Mouse (Mus musculus) kidney, adult 2 months (tissue): Measurements from ENCODE around the gene Myb. TPM values are rescaled to one million over a fixed set of nuclear protein-coding genes. Genes with fewer than 3 reads are reported as not detected.

ENCODE experiments used
- DNase-seq: peaks from one replicate; pipeline ENCODE4 v3.0.0; 2021
- H3K27ac ChIP-seq: fragments of 200-500 bp; 2 replicates; pipeline ENCODE4 v1.5.1; 2012; ENCODE audit warnings: low read depth, low read length, control low read depth, inconsistent platforms; ENCODE audit not compliant: insufficient read depth
- H3K27me3 ChIP-seq: fragments of 200-500 bp; replicated peaks from 2 replicates; pipeline ENCODE4 v1.6.1; 2012; ENCODE audit warnings: mild to moderate bottlenecking, moderate library complexity, low read length, inconsistent platforms; ENCODE audit not compliant: control insufficient read depth, insufficient read depth
- H3K36me3 ChIP-seq: fragments of 200-500 bp; 2 replicates; pipeline ENCODE4 v1.6.1; 2012; ENCODE audit warnings: mild to moderate bottlenecking, moderate library complexity, low read length, inconsistent platforms; ENCODE audit not compliant: control insufficient read depth, insufficient read depth
- H3K4me1 ChIP-seq: fragments of 200-500 bp; 2 replicates; pipeline ENCODE4 v1.6.1; 2011; ENCODE audit warnings: low read length; ENCODE audit not compliant: control insufficient read depth, insufficient read depth
- H3K4me3 ChIP-seq: fragments of 200-500 bp; 2 replicates; pipeline ENCODE4 v1.5.1; 2011; ENCODE audit warnings: mild to moderate bottlenecking, low read depth, low read length, control low read depth; ENCODE audit not compliant: insufficient read depth
- CTCF ChIP-seq: fragments of 200-500 bp; conservative IDR thresholded peaks from 2 replicates; pipeline ENCODE4 v1.5.1; 2011; ENCODE audit warnings: low read depth, mild to moderate bottlenecking, control low read depth, low read length, moderate library complexity, mixed read lengths; ENCODE audit not compliant: insufficient read depth, insufficient read length
- POLR2A ChIP-seq: fragments of 200-500 bp; IDR thresholded peaks from one replicate; pipeline ENCODE4 v1.6.1; 2011; ENCODE audit warnings: low read depth, low read length, control low read depth
- WGBS: fragments of 180-500 bp; shearing (Covaris S2); methylation state at CpG from one replicate; pipeline ENCODE4 v1.1.7; 2018; 5-methylcytosine and 5-hydroxymethylcytosine counted together
- polyA plus RNA-seq: library from polyadenylated mRNA; depleted of rRNA; stranded (reverse); fragments of >200 nt; gene quantifications from 2 replicates; pipeline ENCODE4 v1.2.3, GENCODE M21; 2012; rRNA removed

The Myb gene
- polyA plus RNA-seq, 1 experiment: 0.36 TPM

GRCm38 (mm10) chr10:21076137-21076536 lies 84.6 kb downstream of the Myb start:
- WGBS: 95% methylated on average over 1 of the region's 1 CpGs
- no peak for TF ChIP-seq POLR2A
- no peak for TF ChIP-seq CTCF
- H3K27me3 ChIP-seq: no peaks in the 10 kb centered on the region
- no peak overlapping the region for H3K27ac ChIP-seq
- H3K4me3 ChIP-seq: no peak overlapping the region
- H3K4me1 ChIP-seq: no peaks in the 10 kb centered on the region
- no peaks in the 10 kb centered on the region for H3K36me3 ChIP-seq
- no peak for DNase-seq

Other genes starting within 250 kb of the Myb start
- 4.1 and 4.5 TPM in 2 replicates for gene Ahi1, start 208.4 kb downstream of the Myb start, polyA plus RNA-seq
- gene Hbs1l, start 135.0 kb upstream of the Myb start, polyA plus RNA-seq: 14.0 and 17.9 TPM in 2 replicates
- 238 and 267 TPM in 2 replicates for gene Aldh8a1, start 216.3 kb upstream of the Myb start, polyA plus RNA-seq